Mouse (Mus musculus) heart, adult 2 months (tissue): Measurements from ENCODE around the gene Zfp64.

Experiments
- CTCF ChIP-seq: fragments of 200-600 bp; IDR thresholded peaks from 2 replicates; pipeline ENCODE4 v1.8.1; 2022; ENCODE audit warnings: antibody characterized with exemption, mild to moderate bottlenecking, moderate library complexity
- EP300 ChIP-seq: fragments of 200-500 bp; IDR thresholded peaks from 2 replicates; pipeline ENCODE4 v1.6.1; 2011; ENCODE audit warnings: low read depth, low read length, control low read depth; ENCODE audit not compliant: insufficient read depth
- POLR2A ChIP-seq: fragments of 200-500 bp; IDR thresholded peaks from 2 replicates; pipeline ENCODE4 v1.6.1; 2011; ENCODE audit warnings: mild to moderate bottlenecking, low read depth, low read length, control low read depth; ENCODE audit not compliant: insufficient read depth

DNA sequence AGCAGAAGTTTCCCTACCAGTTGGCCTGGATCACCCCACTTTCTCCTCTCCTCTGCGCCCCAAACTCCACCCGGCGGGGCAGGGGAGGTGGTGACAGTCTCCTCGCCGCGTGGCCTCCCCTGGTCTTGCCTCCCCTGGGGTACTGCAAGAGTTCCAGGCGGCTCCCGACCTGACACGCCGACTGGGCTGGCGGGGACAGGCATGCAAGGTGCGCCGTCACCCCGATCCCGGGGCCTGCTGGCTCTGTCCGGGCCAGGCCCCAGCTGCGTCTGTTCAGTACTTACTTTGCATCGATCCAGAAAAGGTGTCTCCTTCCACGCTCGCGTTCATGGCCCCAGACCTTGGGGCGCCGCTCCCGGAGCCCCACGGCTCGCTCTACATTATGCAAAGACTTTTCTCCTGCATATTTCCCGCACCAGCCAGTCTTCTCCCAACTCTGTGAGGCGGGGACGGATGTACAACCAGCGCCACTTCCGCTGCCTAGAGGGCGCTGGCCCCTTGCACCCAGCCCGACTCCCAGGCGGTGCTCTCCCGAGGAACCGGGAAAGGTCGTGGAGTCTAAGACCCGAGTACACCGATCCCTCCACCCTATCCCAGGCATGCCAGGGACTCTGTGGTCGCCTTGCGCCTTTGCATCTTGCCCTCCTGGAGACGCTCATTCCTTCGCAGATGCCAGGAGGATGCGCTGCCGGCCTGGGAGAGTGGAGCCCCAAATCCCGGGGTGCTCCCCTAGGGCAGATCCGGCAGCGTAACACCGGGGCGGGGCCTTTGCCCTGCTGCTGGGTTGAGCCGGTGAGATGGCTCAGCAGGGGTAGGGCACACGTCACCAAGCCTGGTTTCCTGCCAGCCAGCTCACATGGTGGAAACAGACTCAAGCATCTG lies at the start of gene Zfp64:
- peak; percentile 84 for TF ChIP-seq CTCF
- peak; percentile 76 for TF ChIP-seq POLR2A
- TF ChIP-seq EP300, result no peak
